Mouse (Mus musculus): ENCODE data around the gene Zfp933. TPM values are rescaled to one million over a fixed set of nuclear protein-coding genes. Genes with fewer than 3 reads are reported as not detected.
"Not testable (repeated sequence)": the region's sequence is repeated elsewhere in the genome, so short reads cannot be mapped to it uniquely, and the experiment has no call there.

Zfp933 gene
- total RNA-seq, 4 experiments from 2014 or later, result 10.2 to 11.5 (median 10.5) TPM

DNA sequence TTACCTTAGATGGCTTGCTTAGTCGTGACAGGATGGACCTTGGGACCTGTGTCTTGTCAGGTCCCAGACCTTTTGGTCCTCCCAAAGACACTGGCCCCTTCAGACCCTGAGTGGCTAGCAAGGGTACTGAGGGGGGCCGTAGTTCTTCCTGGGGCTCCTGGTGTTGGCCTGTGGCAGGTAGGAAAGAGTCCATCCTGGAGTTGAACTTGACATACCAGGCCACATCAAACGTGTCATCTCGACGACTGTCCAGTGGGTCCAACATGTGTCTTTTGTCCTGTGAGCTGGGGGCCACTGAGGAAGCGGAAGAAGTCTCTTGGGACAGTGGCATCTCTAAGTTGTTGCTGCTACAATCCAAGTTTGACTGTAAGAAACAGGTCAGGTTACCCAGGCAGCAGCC is 17.5 kb upstream of the Zfp933 start:
- no peak for DNase-seq (ENCODE audit: low spot score in 2 of 2)

DNA sequence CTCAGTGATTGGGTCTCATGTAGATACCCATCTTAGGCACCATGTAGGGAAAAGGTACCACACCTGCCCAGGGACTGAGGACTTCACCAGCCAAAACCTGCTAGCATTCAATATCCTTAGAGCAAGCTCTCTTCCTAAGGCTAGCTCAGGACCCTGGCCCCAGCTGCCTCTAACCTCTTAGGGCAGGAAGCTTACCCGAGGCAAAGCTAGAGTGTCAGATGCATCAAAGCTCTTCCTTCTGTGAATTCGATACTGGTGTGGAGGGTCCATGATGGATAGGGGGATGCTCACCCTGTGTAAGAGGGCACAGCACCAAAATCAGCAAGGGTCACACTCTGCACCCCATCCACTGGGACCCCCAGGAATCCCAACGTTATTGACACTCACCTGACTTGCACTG is 13.9 kb upstream of the Zfp933 start:
- no peak for DNase-seq (ENCODE audit: low spot score in 2 of 2)

DNA sequence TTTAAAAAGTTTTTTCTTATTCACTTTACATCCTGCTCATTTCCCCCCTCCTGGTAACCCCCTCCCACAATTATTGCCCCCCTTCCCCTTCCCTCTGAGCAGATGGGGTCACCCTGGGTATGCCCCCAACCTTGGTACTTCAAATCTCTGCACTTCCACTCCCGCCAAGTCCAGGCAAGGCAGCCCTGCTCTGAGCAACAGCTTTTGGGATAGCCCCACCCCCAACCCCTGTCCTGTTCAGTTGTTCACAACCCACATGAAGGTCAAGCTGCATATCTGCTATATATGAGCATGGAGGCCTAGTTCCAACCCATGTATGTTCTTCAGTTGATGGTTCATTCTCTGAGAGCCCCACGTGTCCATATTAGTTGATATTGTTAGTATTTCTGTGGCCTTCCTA is 2.6 kb upstream of the Zfp933 start:
- no peak for DNase-seq (ENCODE audit: low spot score in 2 of 2)

DNA sequence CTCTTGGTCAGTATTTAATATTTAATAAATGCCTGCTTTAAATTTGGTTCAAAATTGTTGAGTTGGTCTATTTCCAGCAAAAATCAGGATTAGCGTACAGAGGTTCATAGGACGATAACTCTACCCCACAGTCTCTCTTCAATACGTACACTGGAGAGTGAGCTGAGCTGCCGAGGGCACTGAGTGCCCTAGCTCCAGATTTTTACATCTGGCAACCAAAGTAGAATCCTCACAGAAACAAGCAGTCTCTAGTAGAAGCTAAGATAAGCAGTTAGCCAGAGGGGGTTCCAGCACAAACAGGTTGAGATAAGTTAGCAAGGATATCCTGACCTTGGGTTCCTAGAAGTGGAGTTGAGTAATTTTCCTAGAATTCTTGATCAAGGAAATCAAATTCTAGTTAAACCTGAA is 422 bp upstream of the Zfp933 start:
- DNase-seq (ENCODE audit: low spot score in 2 of 2), result no peak

DNA sequence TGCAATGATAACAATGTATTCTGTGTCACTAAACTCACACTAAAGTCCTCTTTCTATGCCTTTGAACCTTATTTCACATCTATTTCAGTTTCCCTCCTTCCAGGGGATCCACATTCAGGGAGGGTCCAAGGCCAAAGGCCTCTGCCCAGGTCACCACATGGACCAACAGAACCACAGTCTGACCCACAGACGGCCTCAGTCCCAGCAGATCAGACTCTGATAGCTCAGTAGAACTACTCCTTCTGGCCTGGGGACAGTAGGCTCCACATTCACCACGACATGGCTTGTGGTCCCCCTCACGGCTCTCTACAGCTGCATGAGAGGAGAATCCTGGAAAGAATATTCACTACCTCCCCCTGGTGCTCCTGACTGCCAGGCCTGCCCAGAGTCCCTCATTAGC is 5.3 kb downstream of the Zfp933 start:
- no peak for DNase-seq (ENCODE audit: low spot score in 2 of 2)

DNA sequence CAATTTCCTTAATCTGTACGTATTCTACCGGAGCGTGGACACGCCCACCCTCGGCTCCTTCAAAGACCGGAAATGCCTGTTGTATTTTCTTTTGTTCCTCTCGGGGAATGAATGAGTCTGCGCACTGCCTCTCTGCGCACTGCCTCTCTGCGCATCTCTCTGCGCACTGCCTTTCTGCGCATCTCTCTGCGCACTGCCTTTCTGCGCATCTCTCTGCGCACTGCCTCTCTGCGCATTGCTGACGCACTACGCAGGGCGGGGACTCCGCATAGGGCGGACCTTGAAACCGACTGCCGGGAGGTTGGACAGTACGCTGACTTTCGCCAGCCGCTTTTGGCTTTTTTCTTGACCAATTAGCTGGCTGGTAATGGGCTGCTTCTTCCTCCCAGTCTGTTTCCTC is 8.9 kb downstream of the Zfp933 start:
- not testable (repeated sequence) for DNase-seq (ENCODE audit: low spot score in 2 of 2)

DNA sequence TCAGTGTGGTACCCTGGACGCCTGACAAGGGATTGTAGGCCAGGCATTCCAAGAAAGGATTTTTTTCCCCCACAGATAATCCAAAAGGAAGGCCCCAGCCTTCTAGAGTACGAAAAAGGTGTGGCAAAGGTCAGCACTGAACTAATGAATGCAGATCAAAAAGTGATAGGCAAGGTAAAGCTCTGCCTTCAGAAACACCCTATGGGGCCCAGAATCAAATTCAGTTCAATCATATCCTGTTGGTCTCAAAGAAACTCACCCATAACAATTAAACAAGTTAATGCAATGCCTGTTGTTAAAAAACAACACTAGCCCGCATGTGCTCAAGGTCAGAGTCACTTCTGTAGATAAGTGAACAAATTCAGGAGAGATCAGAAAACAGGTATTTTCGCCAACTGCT is 23.8 kb downstream of the Zfp933 start:
- no peak for DNase-seq (ENCODE audit: low spot score in 2 of 2)

DNA sequence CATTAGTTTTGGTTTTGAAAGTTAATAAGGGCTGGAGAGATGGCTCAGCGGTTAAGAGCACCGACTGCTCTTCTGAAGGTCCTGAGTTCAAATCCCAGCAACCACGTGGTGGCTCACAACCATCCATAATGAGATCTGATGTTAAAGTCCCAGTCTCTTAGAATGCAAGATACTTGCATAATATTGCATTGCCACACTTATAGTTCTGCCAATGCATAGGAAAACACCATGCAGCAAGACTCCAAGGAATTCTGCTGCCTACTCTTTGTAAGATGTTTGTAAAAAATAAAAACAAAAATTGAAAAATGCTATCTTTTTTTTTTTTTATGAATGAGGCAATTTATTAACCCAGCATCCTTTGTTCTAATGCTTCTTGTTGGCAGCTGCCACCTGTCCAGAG is 26.8 kb downstream of the Zfp933 start:
- not testable (repeated sequence) for DNase-seq (ENCODE audit: low spot score in 2 of 2)

DNA sequence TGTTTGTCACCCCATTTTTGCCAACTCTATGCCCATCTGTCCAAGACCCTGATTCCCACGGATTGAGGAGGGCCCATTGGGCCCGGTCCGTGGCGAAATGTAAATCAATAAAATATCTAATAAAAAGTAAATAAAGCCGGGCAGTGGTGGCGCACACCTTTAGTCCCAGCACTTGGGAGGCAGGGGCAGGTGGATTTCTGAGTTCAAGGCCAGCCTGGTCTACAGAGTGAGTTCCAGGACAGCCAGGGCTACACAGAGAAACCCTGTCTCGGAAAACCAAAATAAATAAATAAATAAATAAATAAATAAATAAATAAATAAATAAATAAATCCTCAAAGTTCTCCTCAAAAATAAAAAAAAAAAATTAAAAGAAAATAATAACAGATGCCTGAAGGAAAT is 28.5 kb downstream of the Zfp933 start:
- not testable (repeated sequence) for DNase-seq (ENCODE audit: low spot score in 2 of 2)

DNA sequence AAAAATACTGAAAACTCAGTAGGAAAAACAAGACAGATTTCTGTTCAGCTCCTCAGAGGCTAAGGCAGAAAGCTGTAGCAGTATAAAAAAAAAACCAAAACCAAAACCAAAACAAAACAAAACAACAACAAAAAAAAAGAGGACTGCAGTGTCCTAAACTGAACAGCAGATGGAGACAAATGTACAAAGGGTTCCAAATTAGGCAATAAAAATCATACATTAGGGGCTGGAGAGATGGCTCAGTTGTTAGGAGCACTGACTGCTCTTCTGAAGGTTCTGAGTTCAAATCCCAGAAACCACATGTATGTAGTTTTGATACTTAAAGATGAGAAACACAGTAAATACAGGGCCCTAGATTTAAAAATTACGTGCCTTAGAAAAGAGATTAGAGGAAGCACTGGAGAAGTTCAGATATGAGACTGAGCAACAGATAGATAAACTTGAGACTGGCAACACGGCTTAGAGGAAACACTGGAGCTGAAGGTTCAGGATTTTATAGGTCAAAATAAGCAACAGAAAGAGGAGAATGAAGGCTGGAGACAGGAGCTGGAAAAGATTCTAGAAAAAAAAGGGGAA is 33.5 kb downstream of the Zfp933 start:
- no peak for DNase-seq (ENCODE audit: low spot score in 2 of 2)

DNA sequence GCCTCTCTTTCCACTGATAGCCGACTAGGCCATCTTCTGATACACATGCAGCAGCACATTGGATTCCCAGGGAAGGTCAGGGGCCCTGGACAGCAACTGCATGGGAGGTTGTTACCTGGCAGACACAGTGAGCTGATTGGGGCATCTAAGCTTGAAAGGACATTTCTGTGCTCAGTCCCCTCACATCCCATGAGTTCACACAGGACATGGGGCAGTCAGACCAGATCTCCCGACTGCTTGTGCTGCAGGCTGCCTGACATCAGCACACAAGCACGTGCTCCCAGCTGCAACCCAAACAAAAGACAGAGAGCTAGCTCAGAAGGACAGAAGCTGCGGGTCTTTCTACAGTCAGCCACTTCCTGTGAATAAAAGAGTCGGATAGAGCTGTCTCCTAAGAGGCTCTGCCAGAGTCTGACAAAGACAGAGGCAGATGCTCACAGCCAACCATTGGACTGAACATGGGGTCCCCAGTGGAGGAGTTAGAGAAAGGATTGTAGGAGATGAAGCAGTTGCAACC is 34.9 kb downstream of the Zfp933 start:
- no peak for DNase-seq (ENCODE audit: low spot score in 2 of 2)

DNA sequence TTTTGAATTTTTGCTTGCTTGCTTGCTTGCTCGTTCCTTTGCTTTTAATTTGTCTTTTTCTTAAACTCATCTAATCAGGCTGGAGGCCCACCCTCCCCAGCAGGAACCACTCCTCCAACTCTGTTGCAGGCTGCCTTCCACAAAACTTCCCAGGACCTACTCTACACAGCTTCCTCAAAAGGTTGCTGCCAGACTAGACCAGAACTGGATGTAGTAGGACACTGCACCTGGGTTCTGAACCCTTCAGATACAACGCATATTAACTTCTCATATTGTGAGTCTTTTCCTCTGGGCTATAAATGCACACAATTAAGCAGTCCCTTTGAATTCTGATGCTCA is 38.2 kb downstream of the Zfp933 start:
- DNase-seq (ENCODE audit: low spot score in 2 of 2), result not testable (repeated sequence)

DNA sequence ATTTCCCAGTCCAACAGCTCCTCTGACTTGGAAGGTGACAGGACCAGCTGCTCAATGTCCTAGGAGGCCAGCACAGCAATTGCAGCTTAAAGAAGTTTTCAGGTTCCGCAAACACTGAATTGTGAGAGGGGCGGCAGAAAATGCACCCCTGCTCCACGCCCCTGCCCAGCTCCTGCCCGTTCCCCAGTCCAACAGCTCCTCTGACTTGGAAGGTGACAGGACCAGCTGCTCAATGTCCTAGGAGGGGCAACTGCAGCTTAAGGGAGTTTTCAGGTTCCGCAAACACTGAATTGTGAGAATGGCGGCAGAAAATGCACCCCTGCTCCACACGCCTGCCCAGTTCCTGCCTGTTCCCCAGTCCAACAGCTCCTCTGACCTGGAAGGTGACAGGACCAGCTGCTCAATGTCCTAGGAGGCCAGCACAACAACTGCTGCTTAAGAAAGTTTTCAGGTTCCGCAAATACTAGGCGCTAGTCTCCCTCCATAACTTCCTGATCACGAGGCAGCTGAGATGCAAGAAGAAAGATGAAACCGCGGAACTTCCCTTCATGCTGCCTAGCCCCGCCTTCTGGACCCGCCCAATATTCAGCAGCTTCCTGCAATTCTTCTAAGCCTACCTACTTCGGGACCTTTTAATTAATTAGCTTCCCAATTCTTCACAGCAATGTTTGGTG is 38.7 kb downstream of the Zfp933 start, which contains the start of gene Zfp984:
Gene Zfp984, minus strand, starts transcription at position 497 of the 674 bp plus-strand sequence.
- not testable (repeated sequence) for DNase-seq (ENCODE audit: low spot score in 2 of 2)

DNA sequence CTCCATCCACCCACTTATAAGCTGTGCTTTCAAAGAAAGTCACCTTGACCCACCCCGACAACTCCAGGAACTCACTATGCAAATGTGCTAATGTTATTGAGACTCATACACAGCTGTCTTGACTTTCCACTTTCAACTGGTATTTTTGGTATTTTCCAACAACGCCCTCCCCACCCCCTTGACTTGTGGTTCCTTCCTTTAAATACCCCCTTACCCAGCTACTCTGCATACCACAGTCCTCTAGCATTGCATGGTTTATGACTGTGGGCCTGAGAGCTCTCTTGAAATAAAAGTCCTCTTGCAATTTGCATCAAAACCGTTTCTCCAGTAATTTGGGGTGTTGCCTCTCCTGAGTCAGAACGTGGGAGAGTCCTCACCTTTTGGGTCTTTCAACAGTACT is 39.7 kb downstream of the Zfp933 start:
- DNase-seq (ENCODE audit: low spot score in 2 of 2), result not testable (repeated sequence)

DNA sequence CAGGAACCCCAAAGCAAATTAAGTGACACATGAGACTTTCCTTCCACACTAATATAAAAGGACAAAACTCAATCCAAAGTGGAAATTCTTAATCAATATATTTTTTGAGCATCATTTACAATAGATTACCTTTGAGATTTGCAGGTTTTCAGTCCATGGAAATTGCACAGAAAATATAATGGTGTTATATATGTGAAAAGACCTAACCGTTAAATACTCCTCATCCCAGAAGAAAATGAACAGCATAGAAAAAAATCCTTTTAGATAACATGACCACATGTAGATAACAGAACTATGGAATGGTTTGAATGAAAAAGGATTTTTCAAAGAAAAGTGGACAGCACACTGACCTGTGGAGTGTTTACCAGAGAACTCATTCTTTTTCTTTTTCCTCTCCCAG is 52.9 kb downstream of the Zfp933 start:
- not testable (repeated sequence) for DNase-seq (ENCODE audit: low spot score in 2 of 2)

DNA sequence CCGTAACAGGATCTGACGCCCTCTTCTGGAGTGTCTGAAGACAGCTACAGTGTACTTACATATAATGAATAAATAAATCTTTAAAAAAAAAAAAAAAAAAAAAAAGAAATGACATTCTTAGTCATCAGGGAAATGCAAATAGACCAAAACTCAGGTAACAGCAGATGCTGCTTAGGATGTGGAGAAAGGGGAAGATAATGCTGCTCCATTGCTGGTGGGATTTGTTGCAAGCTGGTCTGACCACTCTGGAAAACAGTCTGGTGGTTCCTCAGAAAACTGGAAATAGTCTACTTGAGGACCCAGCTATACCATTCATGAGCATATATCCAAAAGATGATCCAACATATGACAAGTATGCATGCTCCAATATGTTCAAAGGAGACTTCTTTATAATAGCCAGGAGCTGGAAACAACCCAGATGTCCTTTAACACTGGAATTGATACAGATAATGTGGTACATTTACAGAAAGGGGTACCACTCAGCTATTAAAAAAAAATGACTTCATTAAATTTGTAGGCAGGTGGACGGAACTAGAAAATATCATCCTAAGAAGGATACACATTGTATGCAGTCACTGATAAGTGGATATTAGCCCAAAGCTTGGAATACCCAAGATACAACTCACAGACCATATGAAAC is 54.0 kb downstream of the Zfp933 start:
- not testable (repeated sequence) for DNase-seq (ENCODE audit: low spot score in 2 of 2)

DNA sequence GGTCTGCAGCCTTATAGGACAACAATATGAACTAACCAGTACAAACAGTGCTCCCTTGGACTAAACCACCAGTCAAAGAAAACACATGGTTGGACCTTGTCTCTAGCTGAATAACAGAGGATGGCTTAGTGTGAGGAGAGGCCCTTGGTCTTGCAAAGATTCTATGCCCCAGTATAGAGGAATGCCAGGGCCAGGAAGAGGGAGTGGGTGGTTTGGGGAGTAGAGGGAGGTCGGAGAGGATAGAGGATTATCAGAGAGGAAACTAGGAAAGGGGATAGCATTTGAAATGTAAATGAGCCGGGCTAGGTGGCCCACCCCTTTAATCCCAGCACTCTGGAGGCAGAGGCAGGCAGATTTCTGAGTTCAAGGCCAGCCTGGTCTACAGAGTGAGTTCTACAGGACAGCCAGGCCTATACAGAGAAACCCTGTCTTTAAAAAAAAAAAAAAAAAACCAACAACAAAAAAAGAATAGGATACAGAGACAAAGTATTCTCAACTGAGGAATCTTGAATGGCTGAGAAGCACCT is 54.7 kb downstream of the Zfp933 start:
- DNase-seq (ENCODE audit: low spot score in 2 of 2), result not testable (repeated sequence)

DNA sequence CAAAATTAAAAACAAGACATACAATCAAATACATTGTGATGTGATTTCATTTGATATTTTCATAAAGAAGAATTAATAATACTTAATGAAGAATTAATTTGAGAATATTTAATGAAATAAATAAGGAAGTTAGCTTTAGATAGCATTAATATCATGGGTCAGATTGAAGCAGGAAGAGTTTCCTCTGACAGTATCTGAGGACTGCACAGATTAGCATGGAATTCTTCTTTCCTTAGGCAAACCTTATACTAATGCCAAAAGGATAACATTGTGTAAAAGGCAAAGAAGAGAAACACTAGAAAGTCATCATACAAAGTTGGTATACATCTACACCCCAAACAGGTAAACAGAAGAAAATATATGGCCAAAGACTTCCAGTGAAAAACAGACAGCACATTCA is 56.4 kb downstream of the Zfp933 start:
- not testable (repeated sequence) for DNase-seq (ENCODE audit: low spot score in 2 of 2)

All from gastrocnemius, adult 8-10 months (tissue).